Mouse (Mus musculus) C2C12 (cell line): ENCODE measurements around the gene Rps12-ps3.

Experiments used
- CTCF ChIP-seq: IDR thresholded peaks from one replicate; pipeline ENCODE4 v1.5.1; 2011; ENCODE audit not compliant: control insufficient read depth, insufficient read depth, insufficient read length
- FOSL1 ChIP-seq: IDR thresholded peaks from one replicate; pipeline ENCODE4 v1.8.0; 2011; ENCODE audit warnings: mild to moderate bottlenecking, low read length; ENCODE audit not compliant: poor library complexity, insufficient read depth, severe bottlenecking
- USF1 ChIP-seq: IDR thresholded peaks from one replicate; pipeline ENCODE4 v1.6.1; 2011; ENCODE audit warnings: low read depth, mild to moderate bottlenecking, control low read depth, moderate library complexity

DNA sequence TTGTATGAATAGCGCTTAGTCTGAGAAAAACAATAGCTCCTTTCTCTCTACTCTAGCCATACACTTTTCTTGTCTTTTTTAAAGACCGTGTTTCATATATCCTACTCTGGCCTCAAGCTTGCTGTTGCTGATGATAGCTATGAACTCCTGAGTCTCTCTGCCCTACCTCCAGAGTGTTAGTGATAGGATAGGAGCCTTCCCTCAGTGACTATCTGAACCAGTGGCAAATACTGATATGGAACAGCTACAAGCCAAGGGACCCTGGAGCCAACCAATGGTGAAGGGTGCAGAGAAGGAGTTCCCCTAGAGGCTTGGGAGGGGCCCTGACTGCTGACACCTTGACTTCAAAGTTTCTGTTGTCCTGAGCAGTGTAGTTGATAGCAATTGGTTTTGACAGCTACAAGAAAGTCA, 38.4 kb downstream of the Rps12-ps3 start:
- no peak for TF ChIP-seq FOSL1
- TF ChIP-seq CTCF = no peak
- TF ChIP-seq USF1 = no peak
